Mouse (Mus musculus) bone marrow macrophage, adult 2 months (primary cell): ENCODE measurements around the gene Agap3. TPM values are rescaled to one million over a fixed set of nuclear protein-coding genes. Genes with fewer than 3 reads are reported as not detected.

Experiments
- H3K27ac ChIP-seq: 2 replicates; pipeline ENCODE4 v1.5.1; 2012; ENCODE audit warnings: low read depth, low read length; ENCODE audit not compliant: insufficient read depth
- H3K4me1 ChIP-seq: 2 replicates; pipeline ENCODE4 v1.6.1; 2012; ENCODE audit warnings: low read length; ENCODE audit not compliant: control insufficient read depth, insufficient read depth
- H3K4me3 ChIP-seq: 2 replicates; pipeline ENCODE4 v1.5.1; 2012; ENCODE audit warnings: mild to moderate bottlenecking, low read length, moderate library complexity; ENCODE audit not compliant: insufficient read depth
- CTCF ChIP-seq: IDR thresholded peaks from 2 replicates; pipeline ENCODE4 v1.5.1; 2012; ENCODE audit warnings: low read depth, mild to moderate bottlenecking, low read length, moderate library complexity
- POLR2A ChIP-seq: IDR thresholded peaks from 2 replicates; pipeline ENCODE4 v1.6.1; 2012; ENCODE audit warnings: mild to moderate bottlenecking, low read depth, low read length, borderline replicate concordance
- polyA plus RNA-seq: library from polyadenylated mRNA; stranded (reverse); fragments of >200 nt; gene quantifications from 2 replicates; pipeline ENCODE4 v1.2.4, GENCODE M21; 2012; ENCODE audit not compliant: missing spikeins, insufficient read depth, insufficient read length

Agap3 gene
- polyA plus RNA-seq, 1 experiment: 77.7 TPM

- TF ChIP-seq POLR2A (no peak), CTCF (no peak)
- no peak overlapping the region for H3K4me3 ChIP-seq
- H3K27ac ChIP-seq: no peak overlapping the region
- no peaks in the 10 kb centered on the region for H3K4me1 ChIP-seq
These were observed 34.8 kb downstream of the Agap3 start for GRCm38 (mm10) chr5:24486738-24487137.

- TF ChIP-seq CTCF: no peak
- no peak for TF ChIP-seq POLR2A
- Histone ChIP-seq H3K4me1 (no peaks in the 10 kb centered on the region), H3K27ac (no peak overlapping the region), H3K4me3 (no peak overlapping the region)
These were observed 38.5 kb downstream of the Agap3 start for GRCm38 (mm10) chr5:24490413-24490920.

- Histone ChIP-seq H3K4me3 (no peak overlapping the region), H3K27ac (no peak overlapping the region), H3K4me1 (no peaks in the 10 kb centered on the region)
- TF ChIP-seq POLR2A: no peak
- no peak for TF ChIP-seq CTCF
These were observed 40.7 kb downstream of the Agap3 start for GRCm38 (mm10) chr5:24492546-24493285.

GRCm38 (mm10) chr5:24495019-24495418, 43.0 kb downstream of the Agap3 start:
- Histone ChIP-seq H3K4me3 (no peak overlapping the region), H3K27ac (no peak overlapping the region), H3K4me1 (no peaks in the 10 kb centered on the region)
- TF ChIP-seq CTCF: no peak

GRCm38 (mm10) chr5:24496756-24497155, 44.8 kb downstream of the Agap3 start:
- TF ChIP-seq POLR2A (no peak), CTCF (no peak)
- H3K4me1 ChIP-seq: no peaks in the 10 kb centered on the region

GRCm38 (mm10) chr5:24497526-24497925, 45.5 kb downstream of the Agap3 start:
- TF ChIP-seq POLR2A (no peak), CTCF (no peak)
- no peak overlapping the region for H3K4me3 ChIP-seq
- H3K27ac ChIP-seq: no peak overlapping the region
- H3K4me1 ChIP-seq: no peaks in the 10 kb centered on the region

More at GRCm38 (mm10) chr5:24496756-24497155, 44.8 kb downstream of the Agap3 start:
- Histone ChIP-seq H3K27ac (no peak overlapping the region), H3K4me3 (no peak overlapping the region)

- H3K4me3 ChIP-seq: no peak overlapping the region
- TF ChIP-seq POLR2A (no peak), CTCF (no peak)
- no peak overlapping the region for H3K27ac ChIP-seq
- H3K4me1 ChIP-seq: no peaks in the 10 kb centered on the region
These were observed 47.1 kb downstream of the Agap3 start for GRCm38 (mm10) chr5:24499113-24499512.

- Histone ChIP-seq H3K27ac (no peak overlapping the region), H3K4me3 (no peak overlapping the region), H3K4me1 (no peaks in the 10 kb centered on the region)
- TF ChIP-seq POLR2A (no peak), CTCF (no peak)
These were observed 48.9 kb downstream of the Agap3 start for GRCm38 (mm10) chr5:24500851-24501250.

GRCm38 (mm10) chr5:24502786-24503185, 50.8 kb downstream of the Agap3 start:
- H3K4me1 ChIP-seq: no peaks in the 10 kb centered on the region
- H3K4me3 ChIP-seq: no peak overlapping the region
- no peak overlapping the region for H3K27ac ChIP-seq
- TF ChIP-seq POLR2A: no peak
- TF ChIP-seq CTCF: no peak

- Histone ChIP-seq H3K4me1 (no peaks in the 10 kb centered on the region), H3K4me3 (no peak overlapping the region), H3K27ac (no peak overlapping the region)
- TF ChIP-seq CTCF (no peak), POLR2A (no peak)
These were observed 53.5 kb downstream of the Agap3 start for GRCm38 (mm10) chr5:24505513-24505912.

- no peak overlapping the region for H3K4me3 ChIP-seq
- H3K4me1 ChIP-seq: no peaks in the 10 kb centered on the region
- TF ChIP-seq POLR2A (no peak), CTCF (no peak)
- no peak overlapping the region for H3K27ac ChIP-seq
These were observed 56.4 kb downstream of the Agap3 start for GRCm38 (mm10) chr5:24508406-24508805.
